Mouse (Mus musculus): Measurements from ENCODE around the gene Nedd4.

DNA sequence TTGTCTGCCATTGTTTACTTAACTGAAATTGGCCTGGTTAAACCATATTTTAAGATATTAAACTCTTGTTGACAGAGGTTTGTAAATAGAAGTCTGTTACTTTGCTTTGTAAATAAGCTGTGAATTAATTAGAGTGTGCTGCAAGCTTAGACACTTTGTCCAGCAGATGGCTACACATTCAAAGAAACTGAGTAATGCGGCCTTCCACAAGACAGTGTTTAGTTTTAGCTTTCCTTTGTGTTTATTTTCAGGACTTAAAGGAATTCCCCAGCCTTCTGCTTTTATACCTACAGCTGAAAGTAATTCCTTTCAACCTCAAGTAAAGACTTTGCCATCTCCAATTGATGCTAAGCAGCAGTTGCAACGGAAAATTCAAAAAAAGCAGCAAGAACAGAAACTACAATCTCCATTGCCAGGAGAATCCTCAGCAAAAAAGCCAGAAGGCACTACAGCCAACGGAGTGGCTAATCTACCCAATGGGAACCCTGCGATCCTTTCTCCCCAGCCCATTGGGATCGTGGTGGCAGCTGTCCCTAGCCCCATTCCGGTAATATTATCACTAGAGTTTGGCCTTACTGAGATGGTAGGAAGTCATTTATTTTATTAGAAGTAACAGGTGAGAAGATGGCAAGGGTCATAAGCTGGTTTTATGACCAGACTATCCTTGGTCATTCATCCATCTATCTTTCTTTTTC, 47.2 kb upstream of the Nedd4 start:
- no peak for TF ChIP-seq E2F4 (IDR thresholded peaks at IDR 0.05; ENCODE audit: insufficient read depth)
- no peak for TF ChIP-seq TCF12 (IDR thresholded peaks at IDR 0.05; ENCODE audit: insufficient read depth, poor library complexity, severe bottlenecking)
- no peak for TF ChIP-seq POLR2A (IDR thresholded peaks at IDR 0.05; ENCODE audit: insufficient read length, low read depth)
- no peak for TF ChIP-seq TCF3 (IDR thresholded peaks at IDR 0.05; ENCODE audit: insufficient read length, low read depth)
- TF ChIP-seq POLR2AphosphoS2 (IDR thresholded peaks at IDR 0.05; ENCODE audit: insufficient read length, low read depth), result no peak
- TF ChIP-seq MAX (IDR thresholded peaks at IDR 0.05; ENCODE audit: low read depth), result no peak
- TF ChIP-seq REST (IDR thresholded peaks at IDR 0.05; ENCODE audit: insufficient read depth, insufficient read length), result no peak
